Mouse (Mus musculus): ENCODE data around the gene Hist1h3g. TPM values are rescaled to one million over a fixed set of nuclear protein-coding genes. Genes with fewer than 3 reads are reported as not detected.

The Hist1h3g gene
- total RNA-seq (2017): not detected in 3 replicates

- ATAC-seq (replicated peaks; ENCODE audit: insufficient number of reproducible peaks, low FRiP score, low TSS enrichment, poor library complexity, severe bottlenecking): peak; percentile 79
Observed at GRCm38 (mm10) chr13:23535137-23536075, at the start of gene Hist1h3g. TSS of gene Hist1h3g (plus strand) at chr13:23535422.

- ATAC-seq (replicated peaks; ENCODE audit: insufficient number of reproducible peaks, low FRiP score, low TSS enrichment, poor library complexity, severe bottlenecking): peak; percentile 73; the same call in 1 of the 2 replicates
Observed at GRCm38 (mm10) chr13:23488400-23489322, 46.6 kb upstream of the Hist1h3g start, which contains the start of gene Btn2a2. TSS of gene Btn2a2 (minus strand) at chr13:23488857.

- no peak for ATAC-seq (replicated peaks; ENCODE audit: insufficient number of reproducible peaks, low FRiP score, low TSS enrichment, poor library complexity, severe bottlenecking)
Observed at GRCm38 (mm10) chr13:23490863-23491262, 44.4 kb upstream of the Hist1h3g start.

GRCm38 (mm10) chr13:23491263-23491662 lies 44.0 kb upstream of the Hist1h3g start:
- ATAC-seq (replicated peaks; ENCODE audit: insufficient number of reproducible peaks, low FRiP score, low TSS enrichment, poor library complexity, severe bottlenecking): no peak

GRCm38 (mm10) chr13:23491990-23492389 lies 43.2 kb upstream of the Hist1h3g start:
- no peak for ATAC-seq (replicated peaks; ENCODE audit: insufficient number of reproducible peaks, low FRiP score, low TSS enrichment, poor library complexity, severe bottlenecking)

GRCm38 (mm10) chr13:23495526-23495925 lies 39.7 kb upstream of the Hist1h3g start:
- ATAC-seq (replicated peaks; ENCODE audit: insufficient number of reproducible peaks, low FRiP score, low TSS enrichment, poor library complexity, severe bottlenecking): no peak

- no peak for ATAC-seq (replicated peaks; ENCODE audit: insufficient number of reproducible peaks, low FRiP score, low TSS enrichment, poor library complexity, severe bottlenecking)
Observed at GRCm38 (mm10) chr13:23497656-23498321, 37.4 kb upstream of the Hist1h3g start.

- no peak for ATAC-seq (replicated peaks; ENCODE audit: insufficient number of reproducible peaks, low FRiP score, low TSS enrichment, poor library complexity, severe bottlenecking)
Observed at GRCm38 (mm10) chr13:23498653-23499052, 36.6 kb upstream of the Hist1h3g start.

- no peak for ATAC-seq (replicated peaks; ENCODE audit: insufficient number of reproducible peaks, low FRiP score, low TSS enrichment, poor library complexity, severe bottlenecking)
Observed at GRCm38 (mm10) chr13:23499943-23500342, 35.3 kb upstream of the Hist1h3g start.

GRCm38 (mm10) chr13:23500424-23501200 lies 34.6 kb upstream of the Hist1h3g start:
- ATAC-seq (replicated peaks; ENCODE audit: insufficient number of reproducible peaks, low FRiP score, low TSS enrichment, poor library complexity, severe bottlenecking): no peak

- no peak for ATAC-seq (replicated peaks; ENCODE audit: insufficient number of reproducible peaks, low FRiP score, low TSS enrichment, poor library complexity, severe bottlenecking)
Observed at GRCm38 (mm10) chr13:23501511-23501910, 33.7 kb upstream of the Hist1h3g start.

GRCm38 (mm10) chr13:23502031-23502567 lies 33.1 kb upstream of the Hist1h3g start:
- no peak for ATAC-seq (replicated peaks; ENCODE audit: insufficient number of reproducible peaks, low FRiP score, low TSS enrichment, poor library complexity, severe bottlenecking)

- no peak for ATAC-seq (replicated peaks; ENCODE audit: insufficient number of reproducible peaks, low FRiP score, low TSS enrichment, poor library complexity, severe bottlenecking)
Observed at GRCm38 (mm10) chr13:23502916-23503315, 32.3 kb upstream of the Hist1h3g start.

GRCm38 (mm10) chr13:23503797-23504196 lies 31.4 kb upstream of the Hist1h3g start:
- no peak for ATAC-seq (replicated peaks; ENCODE audit: insufficient number of reproducible peaks, low FRiP score, low TSS enrichment, poor library complexity, severe bottlenecking)

GRCm38 (mm10) chr13:23505662-23506345 lies 29.4 kb upstream of the Hist1h3g start:
- ATAC-seq (replicated peaks; ENCODE audit: insufficient number of reproducible peaks, low FRiP score, low TSS enrichment, poor library complexity, severe bottlenecking): no peak

- ATAC-seq (replicated peaks; ENCODE audit: insufficient number of reproducible peaks, low FRiP score, low TSS enrichment, poor library complexity, severe bottlenecking): no peak
Observed at GRCm38 (mm10) chr13:23506351-23506750, 28.9 kb upstream of the Hist1h3g start.

- ATAC-seq (replicated peaks; ENCODE audit: insufficient number of reproducible peaks, low FRiP score, low TSS enrichment, poor library complexity, severe bottlenecking): no peak
Observed at GRCm38 (mm10) chr13:23506819-23507515, 28.3 kb upstream of the Hist1h3g start.
